Mouse (Mus musculus): ENCODE results near the gene Itga8.

- TF ChIP-seq CTCF (IDR thresholded peaks at IDR 0.05) (no peak), EP300 (IDR thresholded peaks at IDR 0.05) (no peak)
Measured at GRCm38 (mm10) chr2:12287831-12288230, 13.9 kb downstream of the Itga8 start.
